In the genomic region with DNA sequence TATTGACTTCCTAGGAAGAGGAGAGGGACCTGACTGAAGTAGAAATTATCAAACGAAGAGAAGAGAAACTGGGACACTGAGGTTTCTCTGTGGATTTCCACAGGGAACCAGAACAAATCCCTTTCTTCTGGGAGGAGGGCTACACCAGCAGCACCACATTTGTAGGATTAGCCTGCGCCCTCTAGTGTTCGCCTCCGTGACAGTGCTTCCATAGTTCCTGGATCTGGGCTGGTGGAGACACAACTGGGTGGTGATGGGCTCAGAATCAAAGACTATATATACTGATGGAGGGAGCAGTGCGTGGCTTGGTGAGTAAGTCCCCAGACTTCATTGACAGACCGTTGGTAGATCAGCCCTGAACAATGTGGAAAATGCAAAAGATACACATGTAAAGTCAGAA, we compare ENCODE assay signal across 9 mouse cellular contexts.
A peak's percentile ranks its signal among the peaks of the same experiment; 100 is the strongest.
DNase-seq lines count a peak whose midpoint lies in the region; ATAC-seq and TF ChIP-seq lines count a peak whose summit lies in the region.
"Had no signal": no experiment of that assay in that cellular context is flagged by ENCODE, and none has a peak within 500 bp of the region (broad histone marks: within the 10 kb centered on the region; RNA-seq: fewer than 3 reads in every experiment).

No protein-coding gene starts in this region.

- H3K27ac ChIP-seq in intestine, embryonic 14.5 days (ENCODE audit: low read depth), result no peak overlapping the region
- H3K27ac ChIP-seq in intestine, embryonic 15.5 days, result no peak overlapping the region
- no peak overlapping the region for H3K27ac ChIP-seq in intestine, postnatal 0 days (ENCODE audit: low read depth, low read length)
- H3K27ac ChIP-seq in neural tube, embryonic 11.5 days (ENCODE audit: low read depth, low read length), result no peak overlapping the region
- H3K27ac ChIP-seq: liver, embryonic 15.5 days had no signal

- no peaks in the 10 kb centered on the region for H3K36me3 ChIP-seq in intestine, embryonic 14.5 days (ENCODE audit: control insufficient read depth, insufficient read depth, low read length)
- no peaks in the 10 kb centered on the region for H3K36me3 ChIP-seq in intestine, embryonic 15.5 days
- H3K36me3 ChIP-seq in intestine, postnatal 0 days (ENCODE audit: control insufficient read depth, insufficient read depth), result no peaks in the 10 kb centered on the region
- no peaks in the 10 kb centered on the region for H3K36me3 ChIP-seq in neural tube, embryonic 11.5 days (ENCODE audit: control insufficient read depth, insufficient read depth, low read length)
- H3K36me3 ChIP-seq: liver, embryonic 15.5 days had no signal

- H3K4me3 ChIP-seq in intestine, embryonic 14.5 days (ENCODE audit: low read depth, low read length), result no peak overlapping the region
- no peak overlapping the region for H3K4me3 ChIP-seq in intestine, embryonic 15.5 days (replicated peaks)
- H3K4me3 ChIP-seq in intestine, postnatal 0 days (ENCODE audit: low read depth, low read length), result no peak overlapping the region
- H3K4me3 ChIP-seq in neural tube, embryonic 11.5 days (ENCODE audit: low read depth, low read length), result no peak overlapping the region
- H3K4me3 ChIP-seq: liver, embryonic 15.5 days had no signal

- ATAC-seq in intestine, embryonic 14.5 days (replicated peaks; ENCODE audit: low FRiP score, low TSS enrichment, low read depth), result no peak
- no peak for ATAC-seq in intestine, embryonic 15.5 days
- ATAC-seq in intestine, postnatal 0 days, result no peak
- peak; percentile 65; the same call in 1 of the 2 replicates for ATAC-seq in neural tube, embryonic 11.5 days (ENCODE audit: insufficient read depth, low FRiP score, low TSS enrichment)

- TF ChIP-seq CTCF in intestine, postnatal 0 days (IDR thresholded peaks at IDR 0.05; ENCODE audit: low read depth), result peak; percentile 86

- H3K9me3 ChIP-seq in intestine, embryonic 14.5 days (ENCODE audit: control insufficient read depth, low read length), result no peaks in the 10 kb centered on the region
- no peaks in the 10 kb centered on the region for H3K9me3 ChIP-seq in intestine, embryonic 15.5 days
- no peaks in the 10 kb centered on the region for H3K9me3 ChIP-seq in intestine, postnatal 0 days (ENCODE audit: control insufficient read depth)
- H3K9me3 ChIP-seq in neural tube, embryonic 11.5 days (ENCODE audit: control insufficient read depth, low read length), result no peaks in the 10 kb centered on the region
- H3K9me3 ChIP-seq: liver, embryonic 15.5 days had no signal

- H3K4me1 ChIP-seq in intestine, embryonic 14.5 days (replicated peaks; ENCODE audit: control insufficient read depth, insufficient read depth, low read length), result no peaks in the 10 kb centered on the region; the same call in 1 of the 2 replicates
- no peaks in the 10 kb centered on the region for H3K4me1 ChIP-seq in intestine, embryonic 15.5 days (replicated peaks)
- no peaks in the 10 kb centered on the region for H3K4me1 ChIP-seq in intestine, postnatal 0 days (replicated peaks; ENCODE audit: control insufficient read depth, insufficient read depth, low read length)
- H3K4me1 ChIP-seq in neural tube, embryonic 11.5 days (ENCODE audit: control insufficient read depth, insufficient read depth, low read length), result no peaks in the 10 kb centered on the region
- H3K4me1 ChIP-seq: liver, embryonic 15.5 days had no signal

- DNase-seq in intestine, embryonic 14.5 days (ENCODE audit: low spot score), result peak; percentile 73
- peak; percentile 90 to 91 for DNase-seq in cerebellum, postnatal 10 days
- peak; percentile 70 for DNase-seq in frontal cortex, postnatal 25 days (ENCODE audit: low spot score in 2 of 2)
- DNase-seq in left cerebral cortex, postnatal 25 days (ENCODE audit: low spot score in 2 of 2), result peak; percentile 76 to 82
- peak; percentile 76 for DNase-seq in neural tube, embryonic 11.5 days (ENCODE audit: low spot score)
- DNase-seq in testis, postnatal 14 days (ENCODE audit: low spot score), result peak; percentile 39

- WGBS in intestine, embryonic 14.5 days, result 24% methylated on average over 6 of the region's 6 CpGs
- WGBS in intestine, embryonic 15.5 days, result 26% methylated on average over 6 of the region's 6 CpGs
- WGBS in intestine, postnatal 0 days, result 25% methylated on average over 6 of the region's 6 CpGs
- WGBS in neural tube, embryonic 11.5 days, result 25% methylated on average over 6 of the region's 6 CpGs

- H3K4me2 ChIP-seq in intestine, embryonic 14.5 days (ENCODE audit: low read length), result no peak overlapping the region
- no peak overlapping the region for H3K4me2 ChIP-seq in intestine, embryonic 15.5 days (replicated peaks)
- no peak overlapping the region for H3K4me2 ChIP-seq in intestine, postnatal 0 days (replicated peaks; ENCODE audit: low read depth)
- no peak overlapping the region for H3K4me2 ChIP-seq in neural tube, embryonic 11.5 days (ENCODE audit: low read depth)
- H3K4me2 ChIP-seq: liver, embryonic 15.5 days had no signal

- intact Hi-C loops in left cerebral cortex, postnatal 25 days (cut with DNase I), result loop anchor here (2.0 to 5.0 kb wide), 2 partner anchors 191 to 425 kb away; no protein-coding TSS in a partner anchor

- no peaks in the 10 kb centered on the region for H3K27me3 ChIP-seq in intestine, embryonic 14.5 days (replicated peaks; ENCODE audit: control insufficient read depth, insufficient read depth, low read length)
- no peaks in the 10 kb centered on the region for H3K27me3 ChIP-seq in intestine, embryonic 15.5 days (replicated peaks)
- H3K27me3 ChIP-seq in intestine, postnatal 0 days (replicated peaks; ENCODE audit: control insufficient read depth, insufficient read depth, low read length), result no peaks in the 10 kb centered on the region
- no peaks in the 10 kb centered on the region for H3K27me3 ChIP-seq in neural tube, embryonic 11.5 days (ENCODE audit: control insufficient read depth, insufficient read depth, low read length)
- H3K27me3 ChIP-seq: liver, embryonic 15.5 days had no signal

- H3K9ac ChIP-seq in intestine, embryonic 14.5 days (ENCODE audit: low read length), result no peak overlapping the region
- no peak overlapping the region for H3K9ac ChIP-seq in intestine, embryonic 15.5 days
- no peak overlapping the region for H3K9ac ChIP-seq in intestine, postnatal 0 days (ENCODE audit: low read depth, low read length)
- no peak overlapping the region for H3K9ac ChIP-seq in neural tube, embryonic 11.5 days (ENCODE audit: low read length)
- H3K9ac ChIP-seq: liver, embryonic 15.5 days had no signal

Comparison
In these comparisons a context has a peak if more than half of its experiments do, and no peak if none do; other contexts are left out.
1. DNase-seq: peak in every context shown above with its lines; median percentile 90 in cerebellum, postnatal 10 days; 79 in left cerebral cortex, postnatal 25 days; 76 in neural tube, embryonic 11.5 days; 73 in intestine, embryonic 14.5 days; 70 in frontal cortex, postnatal 25 days; 39 in testis, postnatal 14 days.